Mouse (Mus musculus) kidney, adult 2 months (tissue): ENCODE measurements around the gene Sgcd. TPM values are rescaled to one million over a fixed set of nuclear protein-coding genes. Genes with fewer than 3 reads are reported as not detected.
A peak's percentile ranks its signal among the peaks of the same experiment; 100 is the strongest.

Experiments
- DNase-seq: peaks from one replicate; pipeline ENCODE4 v3.0.0; 2021
- H3K27ac ChIP-seq: fragments of 200-500 bp; 2 replicates; pipeline ENCODE4 v1.5.1; 2012; ENCODE audit warnings: low read depth, low read length, control low read depth, inconsistent platforms; ENCODE audit not compliant: insufficient read depth
- H3K27me3 ChIP-seq: fragments of 200-500 bp; replicated peaks from 2 replicates; pipeline ENCODE4 v1.6.1; 2012; ENCODE audit warnings: mild to moderate bottlenecking, moderate library complexity, low read length, inconsistent platforms; ENCODE audit not compliant: control insufficient read depth, insufficient read depth
- H3K36me3 ChIP-seq: fragments of 200-500 bp; 2 replicates; pipeline ENCODE4 v1.6.1; 2012; ENCODE audit warnings: mild to moderate bottlenecking, moderate library complexity, low read length, inconsistent platforms; ENCODE audit not compliant: control insufficient read depth, insufficient read depth
- H3K4me1 ChIP-seq: fragments of 200-500 bp; 2 replicates; pipeline ENCODE4 v1.6.1; 2011; ENCODE audit warnings: low read length; ENCODE audit not compliant: control insufficient read depth, insufficient read depth
- H3K4me3 ChIP-seq: fragments of 200-500 bp; 2 replicates; pipeline ENCODE4 v1.5.1; 2011; ENCODE audit warnings: mild to moderate bottlenecking, low read depth, low read length, control low read depth; ENCODE audit not compliant: insufficient read depth
- CTCF ChIP-seq: fragments of 200-500 bp; conservative IDR thresholded peaks from 2 replicates; pipeline ENCODE4 v1.5.1; 2011; ENCODE audit warnings: low read depth, mild to moderate bottlenecking, control low read depth, low read length, moderate library complexity, mixed read lengths; ENCODE audit not compliant: insufficient read depth, insufficient read length
- POLR2A ChIP-seq: fragments of 200-500 bp; IDR thresholded peaks from one replicate; pipeline ENCODE4 v1.6.1; 2011; ENCODE audit warnings: low read depth, low read length, control low read depth
- WGBS: fragments of 180-500 bp; shearing (Covaris S2); methylation state at CpG from one replicate; pipeline ENCODE4 v1.1.7; 2018; 5-methylcytosine and 5-hydroxymethylcytosine counted together
- polyA plus RNA-seq: library from polyadenylated mRNA; depleted of rRNA; stranded (reverse); fragments of >200 nt; gene quantifications from 2 replicates; pipeline ENCODE4 v1.2.3, GENCODE M21; 2012

Gene Sgcd
- polyA plus RNA-seq, 1 experiment: 0.74 TPM

DNA sequence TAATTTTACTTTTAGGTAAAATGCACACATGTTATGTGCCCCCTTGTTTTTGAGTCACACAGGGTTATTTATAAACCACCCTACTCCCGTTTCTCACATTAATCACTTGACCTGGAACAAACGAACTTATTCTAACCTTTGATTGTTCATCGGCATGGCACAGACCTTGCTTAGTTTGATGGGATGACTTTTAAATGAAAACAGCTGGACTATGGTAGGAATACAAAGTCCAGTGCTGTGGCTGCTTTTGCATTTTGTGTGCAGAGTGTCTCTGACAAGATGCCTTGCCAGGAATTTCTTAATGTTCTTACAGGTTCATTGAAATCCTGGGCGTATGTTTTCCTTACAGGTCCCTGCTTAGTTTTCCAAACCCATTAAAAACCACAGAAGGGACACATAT, 1049.5 kb downstream of the Sgcd start:
- 19% methylated on average over 4 of the region's 4 CpGs for WGBS
- H3K27ac ChIP-seq: no peak overlapping the region
- H3K4me1 ChIP-seq: no peaks in the 10 kb centered on the region; the same call in 1 of the 2 replicates

DNA sequence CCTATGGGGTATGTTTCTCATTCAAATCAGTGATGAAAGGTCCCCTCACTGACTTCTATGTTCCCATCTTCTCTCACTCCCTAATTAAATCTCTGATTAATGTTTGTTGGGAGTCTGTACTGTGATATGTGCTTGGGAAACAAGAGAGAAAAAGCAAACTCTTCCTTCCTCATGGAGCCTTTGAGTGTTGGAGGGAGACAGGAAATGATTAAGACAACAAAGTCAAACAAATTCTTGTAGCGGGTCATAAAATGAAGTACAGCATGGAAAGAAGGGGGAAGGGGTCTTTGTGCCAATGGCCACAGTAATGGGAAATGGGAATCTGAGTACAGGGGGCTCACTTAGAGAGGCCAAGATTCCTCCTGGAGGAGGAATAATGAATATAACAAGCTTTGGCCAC, 1063.8 kb downstream of the Sgcd start:
- no peak for DNase-seq
- TF ChIP-seq CTCF (no peak), POLR2A (no peak)
- H3K36me3 ChIP-seq: no peaks in the 10 kb centered on the region
- WGBS: 46% methylated on average over 1 of the region's 1 CpGs
- H3K4me1 ChIP-seq: no peaks in the 10 kb centered on the region
- H3K4me3 ChIP-seq: no peak overlapping the region
- H3K27ac ChIP-seq: no peak overlapping the region
- no peaks in the 10 kb centered on the region for H3K27me3 ChIP-seq

More for the DNA sequence above, 1049.5 kb downstream of the Sgcd start:
- Histone ChIP-seq H3K27me3 (no peaks in the 10 kb centered on the region), H3K36me3 (no peaks in the 10 kb centered on the region), H3K4me3 (no peak overlapping the region)
- DNase-seq: peak; percentile 86
- no peak for TF ChIP-seq CTCF
- no peak for TF ChIP-seq POLR2A

DNA sequence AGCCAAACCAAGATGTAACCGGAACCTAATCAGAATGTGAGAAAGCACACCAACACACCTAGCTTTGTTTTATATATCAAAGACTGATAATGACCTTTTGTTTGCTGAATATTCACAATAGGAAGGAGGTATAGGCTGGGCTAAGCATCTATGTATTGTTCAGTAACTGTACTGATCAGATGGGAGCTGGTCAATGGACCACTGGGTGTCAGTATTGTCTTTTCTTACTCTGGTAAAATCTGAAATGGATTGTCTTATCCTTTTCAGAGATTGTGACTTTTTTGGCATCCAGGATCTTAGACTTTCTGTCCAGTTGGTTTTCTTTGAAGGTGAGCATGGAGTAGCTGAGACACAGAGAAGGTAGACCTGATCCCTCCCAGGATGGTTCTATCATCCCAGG, 1068.5 kb downstream of the Sgcd start:
- Histone ChIP-seq H3K36me3 (no peaks in the 10 kb centered on the region), H3K27me3 (no peaks in the 10 kb centered on the region), H3K27ac (no peak overlapping the region), H3K4me3 (no peak overlapping the region), H3K4me1 (no peaks in the 10 kb centered on the region)
- WGBS: 96% methylated on average over 1 of the region's 1 CpGs
- TF ChIP-seq CTCF (no peak), POLR2A (no peak)
- no peak for DNase-seq

DNA sequence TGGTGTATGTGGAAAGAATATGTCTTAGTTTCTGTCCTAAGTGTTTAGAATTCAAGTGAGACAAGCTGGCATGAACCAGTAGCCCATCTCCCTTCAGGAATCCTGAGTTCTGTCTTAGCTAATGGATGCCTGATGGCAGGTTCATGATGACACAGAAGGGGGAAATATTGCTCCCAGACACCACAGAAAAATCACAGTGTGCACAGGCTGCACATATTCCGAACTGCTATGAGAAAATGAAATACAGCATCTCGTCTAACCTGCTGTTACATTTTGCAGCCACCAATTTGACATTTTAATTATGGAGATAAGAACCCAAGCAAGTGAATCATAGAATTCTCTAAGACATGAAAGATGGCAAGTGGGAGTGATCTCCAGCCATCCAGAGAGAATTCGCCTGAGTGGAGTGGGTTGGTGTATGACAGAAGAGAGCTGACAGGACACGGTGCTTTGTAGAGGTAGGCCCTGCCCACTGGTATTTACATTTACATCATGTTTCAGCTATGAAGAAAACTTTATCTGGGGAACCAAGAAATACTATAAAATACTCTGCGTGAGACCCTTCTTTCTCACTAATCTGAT, 1076.0 kb downstream of the Sgcd start:
- no peaks in the 10 kb centered on the region for H3K36me3 ChIP-seq
- no peak overlapping the region for H3K27ac ChIP-seq
- no peaks in the 10 kb centered on the region for H3K27me3 ChIP-seq
- no peaks in the 10 kb centered on the region for H3K4me1 ChIP-seq
- WGBS: 58% methylated on average over 5 of the region's 5 CpGs
- H3K4me3 ChIP-seq: no peak overlapping the region
- no peak for DNase-seq
- no peak for TF ChIP-seq POLR2A
- no peak for TF ChIP-seq CTCF

DNA sequence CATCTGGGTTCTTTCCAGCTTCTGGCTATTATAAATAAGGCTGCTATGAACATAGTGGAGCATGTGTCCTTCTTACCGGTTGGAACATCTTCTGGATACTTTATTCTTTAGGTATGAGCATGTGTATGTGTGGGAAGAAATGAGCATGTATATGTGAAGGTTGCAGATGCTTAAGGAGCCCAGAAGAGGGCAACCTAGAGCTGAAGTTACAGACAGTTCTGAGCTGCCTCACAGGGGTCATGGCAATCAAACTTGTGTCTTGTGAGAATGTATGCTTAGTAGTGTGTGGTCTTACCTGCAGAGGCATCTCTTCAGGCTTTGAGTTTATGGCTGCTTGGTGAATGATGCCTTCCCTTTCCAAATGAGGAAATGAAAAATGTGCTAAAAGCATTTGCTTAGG, 1084.5 kb downstream of the Sgcd start:
- WGBS: 91% methylated on average over 1 of the region's 1 CpGs
- TF ChIP-seq POLR2A (no peak), CTCF (no peak)
- no peak overlapping the region for H3K4me3 ChIP-seq
- no peak overlapping the region for H3K27ac ChIP-seq
- no peak for DNase-seq
- no peaks in the 10 kb centered on the region for H3K4me1 ChIP-seq
- no peaks in the 10 kb centered on the region for H3K27me3 ChIP-seq
- H3K36me3 ChIP-seq: no peaks in the 10 kb centered on the region

DNA sequence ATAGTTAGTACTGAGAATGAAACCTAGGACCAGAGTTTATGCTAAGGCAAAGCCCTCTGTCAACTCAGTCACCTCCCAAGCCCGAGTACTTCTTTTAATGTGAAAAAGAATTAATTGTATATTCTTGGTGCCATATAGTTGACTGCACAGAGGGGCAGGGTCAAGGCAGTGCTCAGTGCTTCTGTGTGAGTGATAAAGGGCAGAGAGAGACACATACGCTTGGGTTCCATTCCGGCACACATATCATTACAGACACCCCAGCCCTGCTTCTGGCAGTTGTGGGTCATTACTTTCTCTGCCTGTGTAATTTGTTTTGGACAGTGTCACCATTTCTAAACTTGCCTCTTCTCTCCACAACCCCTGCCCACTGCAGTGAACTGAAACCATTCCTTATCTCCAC, 1099.7 kb downstream of the Sgcd start:
- no peak overlapping the region for H3K27ac ChIP-seq
- no peaks in the 10 kb centered on the region for H3K4me1 ChIP-seq
- H3K4me3 ChIP-seq: no peak overlapping the region
- DNase-seq: no peak
- TF ChIP-seq CTCF (no peak), POLR2A (no peak)
- 51% methylated on average over 3 of the region's 3 CpGs for WGBS
- H3K27me3 ChIP-seq: no peaks in the 10 kb centered on the region
- no peaks in the 10 kb centered on the region for H3K36me3 ChIP-seq

DNA sequence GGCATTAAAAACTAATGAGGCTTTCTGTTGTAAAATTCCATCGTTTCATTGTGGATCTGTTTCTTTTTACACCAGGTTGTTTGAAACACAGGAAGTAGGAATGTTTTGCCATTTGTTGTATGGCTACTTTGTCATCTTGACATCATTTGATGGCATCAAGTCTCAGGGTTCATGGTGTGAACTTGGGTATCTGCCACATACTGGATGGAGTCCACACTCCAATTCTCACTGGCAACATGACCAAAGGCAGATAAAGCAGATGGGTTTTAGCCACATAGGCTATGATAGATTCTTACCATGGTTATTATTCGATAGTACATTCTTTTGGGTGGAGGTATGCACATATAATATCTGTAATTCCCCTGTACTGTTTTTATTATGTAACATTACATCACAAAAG, 1106.3 kb downstream of the Sgcd start:
- WGBS: 78% methylated on average over 2 of the region's 2 CpGs

DNA sequence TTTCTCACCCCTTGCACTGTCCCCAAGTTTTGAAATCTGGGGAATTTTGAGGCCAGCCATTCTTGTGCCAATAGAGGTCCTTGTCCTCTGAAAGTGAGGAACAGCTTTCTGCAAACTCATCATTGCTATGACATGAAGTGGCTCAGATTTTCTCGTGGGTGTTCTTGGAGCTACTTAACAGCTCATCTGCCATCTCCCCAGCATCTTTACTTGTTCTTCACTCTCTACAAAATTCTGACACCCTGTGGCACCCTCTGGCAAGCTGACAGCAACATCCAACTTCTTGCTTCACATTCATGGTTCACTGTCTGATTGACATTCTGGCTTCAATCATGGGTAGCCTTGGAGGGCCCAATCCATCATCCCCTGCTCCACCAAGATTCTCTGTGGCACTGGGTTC, 1113.0 kb downstream of the Sgcd start:
- Histone ChIP-seq H3K27me3 (no peaks in the 10 kb centered on the region), H3K27ac (no peak overlapping the region), H3K4me3 (no peak overlapping the region), H3K4me1 (no peaks in the 10 kb centered on the region), H3K36me3 (no peaks in the 10 kb centered on the region)
- DNase-seq: no peak
- 77% methylated on average over 1 of the region's 1 CpGs for WGBS
- TF ChIP-seq CTCF: no peak
- TF ChIP-seq POLR2A: no peak

More for the DNA sequence above, 1106.3 kb downstream of the Sgcd start:
- H3K27ac ChIP-seq: no peak overlapping the region
- DNase-seq: no peak
- no peaks in the 10 kb centered on the region for H3K4me1 ChIP-seq
- H3K4me3 ChIP-seq: no peak overlapping the region
- no peaks in the 10 kb centered on the region for H3K27me3 ChIP-seq
- no peaks in the 10 kb centered on the region for H3K36me3 ChIP-seq
- TF ChIP-seq POLR2A (no peak), CTCF (no peak)
